Mouse (Mus musculus): ENCODE results near the gene Phlpp2. TPM values are rescaled to one million over a fixed set of nuclear protein-coding genes. Genes with fewer than 3 reads are reported as not detected.

Phlpp2 gene
- polyA plus RNA-seq, 1 experiment from 2014 or later: 1.5 TPM

- Histone ChIP-seq H3K4me2 (ENCODE audit: low read depth, low read length) (no peak overlapping the region), H3K4me1 (ENCODE audit: insufficient read depth) (peaks cover 4% of the 10 kb centered on the region), H3K27ac (ENCODE audit: low read depth) (no peak overlapping the region), H3K4me3 (ENCODE audit: low read depth, low read length) (no peak overlapping the region), H3K36me3 (replicated peaks; ENCODE audit: insufficient read depth, low read length) (no peaks in the 10 kb centered on the region), H3K27me3 (ENCODE audit: insufficient read depth, low read length) (peaks cover 17% of the 10 kb centered on the region), H3K9me3 (ENCODE audit: low read length) (no peaks in the 10 kb centered on the region), H3K9ac (replicated peaks) (no peak overlapping the region)
- 64% methylated on average over 7 of the region's 7 CpGs for WGBS (ENCODE audit: insufficient replicate concordance)
- no peak for TF ChIP-seq CTCF (IDR thresholded peaks at IDR 0.05; ENCODE audit: low read depth)
- TF ChIP-seq EP300 (IDR thresholded peaks at IDR 0.05; ENCODE audit: low read depth): no peak
- no peak for ATAC-seq
- no peak for DNase-seq
Measured at GRCm38 (mm10) chr8:109952171-109952570, 83.8 kb downstream of the Phlpp2 start.

DNA sequence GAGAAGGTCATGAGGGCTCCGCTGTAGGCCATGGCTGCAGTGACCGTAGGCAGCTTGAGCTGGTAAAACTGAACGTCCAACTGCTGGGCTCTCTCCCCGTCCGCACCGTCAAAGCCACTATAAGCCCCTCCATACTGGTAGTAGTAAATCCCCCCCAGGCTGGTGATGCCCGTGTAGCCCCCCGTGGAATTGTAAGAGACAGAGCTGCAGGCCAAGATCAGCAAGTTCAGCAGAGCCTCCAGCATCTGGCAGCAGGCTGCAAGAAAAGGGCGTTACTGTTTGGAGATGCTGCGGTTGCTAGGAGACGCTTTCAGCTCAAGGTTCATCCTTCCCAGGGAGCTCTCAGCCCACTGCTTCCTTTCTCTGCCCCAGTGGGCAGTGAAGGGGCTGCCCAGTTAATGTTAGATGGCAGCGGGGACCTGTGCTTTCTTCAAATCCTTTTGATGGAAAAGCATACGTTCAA is 86.2 kb downstream of the Phlpp2 start:
- 0 out of 2 replicates have a peak, but pooled peaks cover 6% of the 10 kb centered on the region for H3K27me3 ChIP-seq (ENCODE audit: insufficient read depth, low read length)
- WGBS (ENCODE audit: insufficient replicate concordance): 57% methylated on average over 12 of the region's 13 CpGs

DNA sequence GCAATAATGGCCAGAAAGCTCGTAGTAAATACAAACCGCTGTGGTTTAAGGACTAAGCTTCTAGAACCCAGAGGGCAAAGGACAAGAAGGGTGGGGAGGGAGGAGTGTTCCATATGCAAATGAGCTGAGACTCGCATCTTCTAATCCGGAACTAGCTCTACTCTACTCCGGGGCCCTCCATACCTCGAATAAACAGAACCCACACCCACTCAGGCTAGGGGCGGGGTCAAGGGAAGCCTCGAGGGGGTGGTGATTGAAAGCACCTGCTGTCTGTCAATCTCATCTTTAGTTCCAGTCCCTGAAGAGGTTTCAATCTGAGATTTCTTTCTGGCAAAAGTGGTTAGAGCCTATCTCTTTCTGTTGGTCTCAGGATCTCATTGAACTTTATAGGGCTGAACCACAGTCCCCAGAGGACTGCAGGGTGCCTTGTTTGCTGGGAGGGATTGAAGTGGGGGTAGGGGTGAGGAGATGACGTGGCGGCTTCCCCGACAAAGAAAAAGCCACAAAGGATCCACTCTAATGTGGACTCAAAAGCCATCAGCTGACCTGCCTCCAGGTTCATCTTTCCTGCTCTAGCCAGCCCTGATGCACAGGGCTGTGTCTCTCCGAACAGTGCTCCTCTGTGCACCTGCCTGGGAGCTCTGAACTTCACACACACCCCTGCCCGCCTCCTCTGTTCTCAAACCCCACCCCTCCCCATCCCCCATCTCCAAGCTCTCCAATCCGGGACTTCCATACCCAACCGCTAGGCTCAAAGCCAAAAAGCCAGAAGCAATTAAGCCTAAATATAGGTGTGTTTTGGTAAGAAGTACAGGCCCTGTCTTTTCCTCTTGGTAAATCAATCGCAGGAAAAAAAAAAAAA is 89.1 kb downstream of the Phlpp2 start:
- ATAC-seq (peak; percentile 44), DNase-seq (peak; percentile 55)
- no peak overlapping the region for H3K4me3 ChIP-seq (ENCODE audit: low read depth, low read length)
- no peak overlapping the region for H3K27ac ChIP-seq (ENCODE audit: low read depth)
- H3K4me1 ChIP-seq (ENCODE audit: insufficient read depth): peaks cover 15% of the 10 kb centered on the region
- H3K27me3 ChIP-seq (ENCODE audit: insufficient read depth, low read length): peaks cover 31% of the 10 kb centered on the region
- no peak overlapping the region for H3K9ac ChIP-seq (replicated peaks)
- H3K36me3 ChIP-seq (replicated peaks; ENCODE audit: insufficient read depth, low read length): no peaks in the 10 kb centered on the region
- no peaks in the 10 kb centered on the region for H3K9me3 ChIP-seq (ENCODE audit: low read length)
- TF ChIP-seq CTCF (IDR thresholded peaks at IDR 0.05; ENCODE audit: low read depth) (no peak), EP300 (IDR thresholded peaks at IDR 0.05; ENCODE audit: low read depth) (no peak)
- WGBS (ENCODE audit: insufficient replicate concordance): 18% methylated on average over 16 of the region's 16 CpGs
- peak overlapping the region; percentile 45 for H3K4me2 ChIP-seq (ENCODE audit: low read depth, low read length)

More for the DNA sequence above, 86.2 kb downstream of the Phlpp2 start:
- H3K36me3 ChIP-seq (replicated peaks; ENCODE audit: insufficient read depth, low read length): no peaks in the 10 kb centered on the region
- H3K27ac ChIP-seq (ENCODE audit: low read depth): no peak overlapping the region
- ATAC-seq (no peak), DNase-seq (no peak)
- H3K4me2 ChIP-seq (ENCODE audit: low read depth, low read length): no peak overlapping the region
- TF ChIP-seq EP300 (IDR thresholded peaks at IDR 0.05; ENCODE audit: low read depth): no peak
- TF ChIP-seq CTCF (IDR thresholded peaks at IDR 0.05; ENCODE audit: low read depth): no peak
- no peak overlapping the region for H3K4me3 ChIP-seq (ENCODE audit: low read depth, low read length)
- peaks cover 9% of the 10 kb centered on the region for H3K4me1 ChIP-seq (ENCODE audit: insufficient read depth)
- no peak overlapping the region for H3K9ac ChIP-seq (replicated peaks)
- no peaks in the 10 kb centered on the region for H3K9me3 ChIP-seq (ENCODE audit: low read length)

GRCm38 (mm10) chr8:109958036-109958655 is 89.8 kb downstream of the Phlpp2 start:
- TF ChIP-seq EP300 (IDR thresholded peaks at IDR 0.05; ENCODE audit: low read depth) (no peak), CTCF (IDR thresholded peaks at IDR 0.05; ENCODE audit: low read depth) (no peak)
- 48% methylated on average over 11 of the region's 12 CpGs for WGBS (ENCODE audit: insufficient replicate concordance)
- Histone ChIP-seq H3K9me3 (ENCODE audit: low read length) (no peaks in the 10 kb centered on the region), H3K4me1 (ENCODE audit: insufficient read depth) (peaks cover 15% of the 10 kb centered on the region), H3K9ac (replicated peaks) (0 out of 2 replicates have a peak overlapping the region, but pooled peaks have one; percentile 11), H3K4me3 (ENCODE audit: low read depth, low read length) (no peak overlapping the region), H3K36me3 (replicated peaks; ENCODE audit: insufficient read depth, low read length) (no peaks in the 10 kb centered on the region), H3K4me2 (ENCODE audit: low read depth, low read length) (no peak overlapping the region), H3K27me3 (ENCODE audit: insufficient read depth, low read length) (peaks cover 38% of the 10 kb centered on the region), H3K27ac (ENCODE audit: low read depth) (no peak overlapping the region)
- DNase-seq (no peak), ATAC-seq (no peak)

DNA sequence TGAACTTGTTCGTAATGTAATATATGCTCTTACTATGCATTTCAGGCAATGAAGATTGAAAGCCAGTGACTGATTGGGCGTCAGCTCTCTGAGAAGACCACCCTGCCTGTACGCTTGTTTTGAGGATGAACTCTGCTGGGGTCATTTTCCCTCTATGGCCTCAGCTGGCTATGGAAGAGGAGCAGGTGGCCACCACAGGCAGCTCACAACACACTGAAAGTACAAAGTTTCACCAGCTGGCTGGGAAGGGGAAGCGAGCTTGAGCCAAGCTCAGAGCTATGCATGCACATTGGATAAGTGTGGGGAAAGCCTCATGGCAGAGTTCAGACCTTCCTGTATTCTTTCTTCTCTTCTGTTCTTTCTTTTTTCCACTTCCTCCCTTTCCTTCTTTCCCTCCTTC is 90.8 kb downstream of the Phlpp2 start:
- Histone ChIP-seq H3K36me3 (replicated peaks; ENCODE audit: insufficient read depth, low read length) (no peaks in the 10 kb centered on the region), H3K4me2 (ENCODE audit: low read depth, low read length) (no peak overlapping the region), H3K4me1 (ENCODE audit: insufficient read depth) (peaks cover 15% of the 10 kb centered on the region), H3K9me3 (ENCODE audit: low read length) (no peaks in the 10 kb centered on the region), H3K4me3 (ENCODE audit: low read depth, low read length) (no peak overlapping the region), H3K27me3 (ENCODE audit: insufficient read depth, low read length) (peaks cover 43% of the 10 kb centered on the region), H3K9ac (replicated peaks) (no peak overlapping the region), H3K27ac (ENCODE audit: low read depth) (no peak overlapping the region)
- ATAC-seq (no peak), DNase-seq (no peak)
- TF ChIP-seq EP300 (IDR thresholded peaks at IDR 0.05; ENCODE audit: low read depth) (no peak), CTCF (IDR thresholded peaks at IDR 0.05; ENCODE audit: low read depth) (no peak)
- WGBS (ENCODE audit: insufficient replicate concordance): 77% methylated on average over 4 of the region's 4 CpGs

DNA sequence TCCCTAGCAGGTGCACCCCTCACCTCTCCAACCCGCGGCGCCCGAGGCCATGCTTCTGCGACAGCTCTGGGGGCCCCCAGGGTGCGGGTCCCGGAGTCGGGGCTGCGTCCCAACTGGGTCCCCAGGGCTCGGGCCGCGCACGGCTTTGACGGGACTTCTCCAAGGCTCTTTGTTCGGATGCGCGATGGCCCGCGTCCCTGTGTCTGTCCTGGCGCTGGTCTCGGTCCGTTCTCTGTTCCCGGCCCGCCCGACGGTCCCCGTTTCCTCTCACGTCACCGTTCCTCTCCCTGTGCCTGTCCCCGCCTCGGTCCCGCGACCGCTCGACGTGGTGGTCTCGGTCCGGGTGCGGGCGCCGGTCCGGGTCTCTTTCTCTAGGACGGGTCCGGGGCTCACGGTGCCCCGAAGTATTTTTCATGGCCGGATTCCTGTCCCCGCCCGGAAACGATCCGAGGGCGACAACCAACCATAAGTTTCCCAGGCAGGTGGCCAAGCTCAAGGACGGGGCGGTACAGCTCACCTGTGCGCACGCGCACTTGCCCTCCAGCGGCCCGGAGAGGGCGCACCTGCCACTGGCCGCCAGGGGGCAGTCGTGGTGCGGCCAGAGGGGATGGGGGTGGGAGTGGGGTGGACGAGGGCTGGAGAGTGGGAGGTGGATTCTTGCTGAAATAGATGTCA is 93.5 kb downstream of the Phlpp2 start, which contains the start of gene Marveld3:
Gene Marveld3 (minus strand): TSS at position 511 of the 675 bp plus-strand sequence.
- H3K9me3 ChIP-seq (ENCODE audit: low read length): no peaks in the 10 kb centered on the region
- H3K27ac ChIP-seq (ENCODE audit: low read depth): no peak within 1 kb of the TSS
- H3K27me3 ChIP-seq (ENCODE audit: insufficient read depth, low read length): peaks cover 43% of the 10 kb centered on the region
- H3K4me3 ChIP-seq (ENCODE audit: low read depth, low read length): peak within 1 kb of the TSS; percentile 49
- peak within 1 kb of the TSS; percentile 41 for H3K9ac ChIP-seq (replicated peaks)
- no peaks in the 10 kb centered on the region for H3K36me3 ChIP-seq (replicated peaks; ENCODE audit: insufficient read depth, low read length)
- peak within 1 kb of the TSS; percentile 74 for H3K4me2 ChIP-seq (ENCODE audit: low read depth, low read length)
- ATAC-seq (peak; percentile 82), DNase-seq (peak; percentile 79)
- WGBS (ENCODE audit: insufficient replicate concordance): 5% methylated on average over 61 of the region's 64 CpGs
- peaks cover 15% of the 10 kb centered on the region for H3K4me1 ChIP-seq (ENCODE audit: insufficient read depth)
- TF ChIP-seq CTCF (IDR thresholded peaks at IDR 0.05; ENCODE audit: low read depth) (peak; percentile 92), EP300 (IDR thresholded peaks at IDR 0.05; ENCODE audit: low read depth) (no peak)

All from liver, postnatal 0 days (tissue).